Mouse (Mus musculus): Measurements from ENCODE around the gene Ccdc85b.
"Not testable (repeated sequence)": the region's sequence is repeated elsewhere in the genome, so short reads cannot be mapped to it uniquely, and the experiment has no call there.

The Ccdc85b gene

DNA sequence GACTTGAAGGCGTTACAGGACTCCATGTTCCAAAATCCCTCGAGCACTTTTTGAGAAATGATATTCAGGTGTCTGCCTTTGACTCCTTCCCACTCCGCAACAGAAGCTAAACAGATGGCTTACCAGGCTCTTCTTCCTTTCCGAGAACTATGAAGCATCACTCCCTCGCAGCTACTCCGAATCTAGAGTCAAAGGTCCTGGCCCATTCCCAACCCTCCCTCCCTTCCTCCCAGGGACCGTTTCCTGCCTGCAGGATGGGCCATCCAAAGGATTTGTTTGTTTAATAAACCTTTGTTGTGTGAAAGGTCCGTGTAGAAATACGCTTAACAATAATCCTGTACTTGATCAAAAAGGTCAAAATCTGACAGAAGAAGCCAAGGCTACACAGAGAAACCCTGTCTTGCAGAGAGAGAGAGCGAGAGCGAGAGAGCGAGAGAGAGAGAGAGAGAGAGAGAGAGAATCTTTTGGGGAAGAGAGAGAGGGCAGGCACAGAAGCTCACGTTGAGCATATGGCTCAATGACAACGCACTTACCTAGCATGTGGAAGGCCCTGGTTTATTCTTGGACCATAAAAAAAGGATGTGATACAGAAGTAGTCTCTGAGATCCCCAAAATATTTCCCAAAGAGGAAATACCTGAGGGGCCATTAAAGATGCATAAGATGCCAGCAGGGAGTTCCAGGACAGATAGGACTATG, at the start of gene Ccdc85b:
Gene Ccdc85b (minus strand): TSS at position 149 of the 697 bp plus-strand sequence.
- DNase-seq, result no peak

DNA sequence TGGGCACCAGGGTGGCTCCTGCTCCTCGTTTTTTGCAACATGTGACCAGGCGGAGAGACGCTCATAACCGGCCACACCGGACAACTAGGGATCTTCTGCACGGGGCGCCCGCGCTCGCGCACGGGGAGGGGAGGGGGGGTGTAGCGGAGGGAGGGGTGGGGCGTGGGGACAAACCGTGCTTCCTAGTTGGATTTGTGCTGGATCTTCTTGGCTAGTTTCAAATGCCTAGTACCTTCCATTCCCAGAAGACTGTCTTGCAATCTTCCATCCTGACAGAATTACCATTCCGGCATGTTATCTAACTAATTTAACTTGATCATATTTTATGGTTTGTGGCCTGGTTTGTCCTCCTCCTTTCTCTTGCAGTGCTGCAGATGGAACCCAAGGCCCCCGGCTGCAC, 46.0 kb upstream of the Ccdc85b start, which contains the start of gene 1700020D05Rik:
Gene 1700020D05Rik (minus strand): TSS at position 101 of the 400 bp plus-strand sequence.
- DNase-seq, result no peak

DNA sequence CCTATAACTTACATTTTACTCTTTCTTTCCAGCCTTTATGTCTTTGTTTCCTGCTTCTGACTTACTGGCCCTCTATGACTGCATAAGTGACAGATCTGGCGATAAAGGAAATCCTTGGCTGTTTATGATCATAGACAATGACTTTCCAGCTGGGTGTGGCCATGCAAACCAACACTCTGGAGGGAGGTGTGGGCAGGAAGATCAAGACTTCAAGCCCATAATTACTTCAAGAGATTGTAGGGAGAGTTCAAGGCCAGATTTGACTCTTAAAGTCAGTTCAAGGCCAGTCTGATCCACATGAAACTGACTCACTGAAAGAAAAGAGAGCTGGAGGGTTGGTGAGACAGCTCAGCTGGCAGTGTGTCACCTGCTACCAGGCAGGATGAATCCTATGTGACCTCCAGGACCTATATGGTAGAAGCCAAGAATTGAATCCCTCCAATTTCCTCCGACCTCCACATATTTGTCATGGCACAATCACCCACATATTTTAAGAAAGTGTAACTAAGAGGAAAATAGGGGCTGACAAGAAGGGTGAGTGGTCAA, 42.7 kb upstream of the Ccdc85b start:
- no peak for DNase-seq

DNA sequence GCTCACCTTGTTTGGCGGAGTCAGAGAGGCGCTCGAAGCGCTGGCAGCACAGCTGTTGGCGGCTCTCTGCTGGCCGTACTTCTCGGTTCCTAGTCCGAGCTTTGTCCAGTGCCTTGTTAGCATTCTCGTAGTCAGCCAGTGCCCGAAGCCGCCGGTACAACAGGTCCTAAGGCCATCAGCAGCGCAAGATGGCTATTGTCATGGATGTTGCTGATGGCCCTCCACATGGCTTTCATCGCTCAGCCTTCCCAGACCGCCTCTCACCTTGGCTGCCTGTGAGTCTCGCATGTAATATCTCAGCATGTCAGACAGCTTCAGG, 38.3 kb upstream of the Ccdc85b start:
- no peak for DNase-seq

DNA sequence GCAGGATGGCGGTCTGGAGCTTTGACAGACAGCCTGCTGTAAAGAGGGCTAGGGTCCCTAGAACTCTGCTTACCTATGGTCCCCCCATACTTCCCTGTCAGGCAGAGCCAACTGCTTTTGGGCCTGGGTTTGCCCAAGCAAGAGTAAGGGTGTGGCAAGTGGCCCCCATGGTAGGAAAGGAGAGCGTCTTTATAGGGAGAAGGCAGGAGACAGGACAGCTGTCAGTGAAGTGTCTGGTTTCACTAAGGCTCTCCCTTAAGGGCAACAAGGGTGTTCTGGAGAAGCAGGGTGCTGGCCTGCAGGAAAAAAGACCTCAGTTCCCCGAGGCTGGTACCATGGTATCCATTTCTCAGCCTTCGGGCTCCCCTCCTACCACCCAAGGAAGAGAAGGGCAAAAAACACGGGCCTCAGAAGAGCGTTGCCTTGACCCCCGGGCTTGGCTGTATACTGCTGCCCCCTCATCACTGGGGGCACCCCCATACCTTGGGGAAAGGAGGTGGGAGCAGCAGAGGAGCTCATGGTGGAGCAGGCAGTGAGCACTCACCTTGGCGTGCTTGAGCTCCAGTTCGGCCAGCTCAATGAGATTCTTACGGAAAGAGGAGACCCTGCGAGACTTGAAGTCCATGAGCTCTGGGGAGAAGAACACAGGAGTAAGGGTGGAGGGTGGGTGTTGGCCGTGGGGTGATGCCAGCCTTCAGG, 37.8 kb upstream of the Ccdc85b start:
- no peak for DNase-seq

DNA sequence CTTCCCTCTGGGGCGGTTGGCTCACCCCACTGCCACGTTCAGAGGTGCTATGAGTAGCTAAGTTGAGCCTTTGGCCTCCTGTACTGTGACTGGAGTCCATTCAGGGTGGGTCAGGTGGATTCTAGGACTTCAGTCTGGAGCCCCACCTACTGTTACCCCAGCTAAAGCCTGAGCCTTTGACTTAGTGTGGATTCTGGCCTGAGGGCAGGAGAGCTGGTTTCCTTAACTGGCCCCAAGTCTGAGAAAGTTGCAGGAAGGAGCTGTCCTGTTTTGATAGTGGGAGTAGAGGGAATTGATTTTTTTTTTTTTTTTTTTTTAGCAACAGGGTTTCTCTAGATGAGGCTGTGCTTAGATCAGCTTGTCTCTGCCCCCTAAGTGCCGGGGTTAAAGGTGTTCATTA, 36.6 kb upstream of the Ccdc85b start:
- peak; percentile 48 to 68 for DNase-seq

DNA sequence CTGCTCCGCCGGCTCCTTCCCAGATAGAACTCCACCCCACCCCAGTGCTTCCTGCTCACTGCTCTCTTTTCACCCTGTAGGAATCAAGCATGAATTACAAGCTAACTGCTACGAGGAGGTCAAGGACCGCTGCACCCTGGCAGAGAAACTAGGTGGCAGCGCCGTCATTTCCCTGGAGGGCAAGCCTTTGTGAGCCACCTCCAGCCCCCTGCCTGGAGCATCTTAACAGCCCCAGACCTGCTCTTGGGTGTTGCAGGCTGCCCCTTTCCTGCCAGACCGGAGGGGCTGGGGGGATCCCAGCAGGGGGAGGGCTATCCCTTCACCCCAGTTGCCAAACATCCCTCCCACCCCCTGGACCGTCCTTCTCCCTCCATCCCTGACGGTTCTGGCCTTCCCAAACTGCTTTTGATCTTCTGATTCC, 35.6 kb upstream of the Ccdc85b start:
- peak in 1 of 2 experiments; percentile 40 for DNase-seq

DNA sequence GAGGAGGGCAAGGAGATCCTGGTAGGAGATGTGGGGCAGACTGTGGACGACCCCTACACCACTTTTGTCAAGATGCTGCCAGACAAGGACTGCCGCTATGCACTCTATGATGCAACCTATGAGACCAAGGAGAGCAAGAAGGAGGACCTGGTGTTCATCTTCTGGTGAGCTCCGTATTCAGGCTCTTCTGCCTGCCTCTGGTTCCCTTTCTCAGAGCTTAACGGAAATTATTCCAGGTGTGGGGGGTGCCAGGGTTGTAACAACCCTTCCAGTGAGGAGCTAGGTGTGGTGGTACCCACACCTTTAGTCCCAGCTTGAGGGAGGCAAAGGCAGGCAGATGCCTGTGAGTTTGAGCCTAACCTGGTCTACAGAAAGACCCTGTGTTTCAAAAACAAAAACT, 34.9 kb upstream of the Ccdc85b start:
- DNase-seq, result no peak

DNA sequence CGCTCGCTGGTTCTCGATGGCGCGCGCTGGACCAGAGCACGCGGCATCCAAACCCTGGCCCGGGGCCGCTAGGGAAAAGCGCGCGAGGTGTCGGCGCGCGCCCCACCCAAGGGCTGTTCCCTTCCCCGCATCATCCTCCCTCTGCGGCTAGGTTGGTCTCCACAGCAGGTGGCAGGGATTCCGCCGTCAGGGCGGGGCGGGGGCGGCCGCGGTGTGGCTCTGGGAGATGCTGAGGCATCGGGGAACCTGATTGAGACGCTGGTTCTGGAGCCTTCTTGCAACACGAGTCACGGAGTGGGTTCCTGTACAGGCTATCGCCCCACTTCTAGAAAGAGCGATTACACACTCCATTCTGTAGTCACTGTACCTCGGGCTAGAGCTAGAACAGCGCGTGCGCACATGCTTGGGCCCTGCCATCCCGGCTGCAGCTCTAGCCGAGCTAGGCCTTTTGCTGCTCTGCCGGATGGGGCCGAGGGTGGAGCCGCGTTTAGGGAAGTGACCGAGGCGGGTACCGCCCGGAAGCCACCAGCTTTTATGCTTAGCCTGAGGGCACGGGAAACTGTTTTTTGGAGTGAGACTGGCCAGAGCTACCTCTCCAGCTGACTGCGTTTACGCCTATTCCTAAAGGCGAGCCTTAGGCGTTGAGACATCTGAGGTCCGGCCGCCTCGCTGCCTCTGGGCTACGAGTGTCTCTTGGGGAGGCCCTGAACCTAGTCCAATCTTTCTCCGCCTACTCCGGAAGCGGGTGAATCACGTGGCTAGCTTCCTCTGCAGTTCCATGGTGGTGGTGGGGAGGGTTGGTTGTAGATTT, 33.4 kb upstream of the Ccdc85b start:
- DNase-seq, result peak; percentile 86 to 89

DNA sequence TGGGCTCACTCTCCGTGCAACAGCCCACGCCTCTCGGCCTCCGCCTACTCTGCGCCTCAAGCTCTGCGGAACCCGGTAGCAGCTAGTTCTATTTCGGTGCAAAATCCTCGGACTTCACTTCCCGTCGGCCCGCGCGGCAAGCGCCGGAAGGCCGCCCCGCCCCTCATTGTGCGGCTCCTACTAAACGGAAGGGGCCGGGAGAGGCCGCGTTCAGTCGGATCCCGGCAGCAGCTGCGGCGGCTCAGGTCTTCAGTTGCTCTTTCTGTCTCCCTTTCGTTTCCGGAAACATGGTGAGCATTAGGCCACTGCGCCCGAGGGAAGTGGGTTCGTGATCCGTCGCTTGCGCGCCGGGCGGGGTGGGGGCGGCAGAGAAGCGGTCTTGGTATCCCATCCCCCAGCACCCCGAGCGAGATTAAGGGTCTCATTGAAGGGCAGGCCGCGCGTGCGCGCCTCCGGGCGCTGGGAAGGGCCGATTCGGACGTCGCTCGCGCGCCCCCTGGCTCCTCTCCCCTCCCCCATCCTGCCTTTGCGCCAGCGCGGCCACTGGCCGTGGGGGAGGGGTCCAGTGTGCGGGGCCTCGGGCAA, 32.7 kb upstream of the Ccdc85b start, which contains the start of gene Cfl1:
Gene Cfl1 (plus strand): TSS at position 143 of the 585 bp plus-strand sequence.
- DNase-seq, result peak; percentile 95 to 96

DNA sequence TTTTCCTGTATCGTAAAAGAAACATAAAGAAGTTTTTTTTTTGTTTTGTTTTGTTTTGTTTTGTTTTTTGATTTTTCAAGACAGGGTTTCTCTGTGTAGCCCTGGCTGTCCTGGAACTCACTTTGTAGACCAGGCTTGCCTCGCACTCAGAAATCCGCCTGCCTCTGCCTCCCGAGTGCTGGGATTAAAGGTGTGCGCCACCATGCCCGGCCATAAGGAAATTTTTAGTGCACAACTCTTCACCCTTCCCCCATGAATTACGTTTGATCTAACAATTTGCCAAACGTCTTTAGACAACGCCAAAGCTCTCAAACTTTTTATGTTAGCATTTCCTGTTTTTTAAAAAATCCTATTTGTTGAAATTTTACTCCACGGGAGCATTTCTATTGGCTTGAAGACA, 32.0 kb upstream of the Ccdc85b start:
- not testable (repeated sequence) for DNase-seq

DNA sequence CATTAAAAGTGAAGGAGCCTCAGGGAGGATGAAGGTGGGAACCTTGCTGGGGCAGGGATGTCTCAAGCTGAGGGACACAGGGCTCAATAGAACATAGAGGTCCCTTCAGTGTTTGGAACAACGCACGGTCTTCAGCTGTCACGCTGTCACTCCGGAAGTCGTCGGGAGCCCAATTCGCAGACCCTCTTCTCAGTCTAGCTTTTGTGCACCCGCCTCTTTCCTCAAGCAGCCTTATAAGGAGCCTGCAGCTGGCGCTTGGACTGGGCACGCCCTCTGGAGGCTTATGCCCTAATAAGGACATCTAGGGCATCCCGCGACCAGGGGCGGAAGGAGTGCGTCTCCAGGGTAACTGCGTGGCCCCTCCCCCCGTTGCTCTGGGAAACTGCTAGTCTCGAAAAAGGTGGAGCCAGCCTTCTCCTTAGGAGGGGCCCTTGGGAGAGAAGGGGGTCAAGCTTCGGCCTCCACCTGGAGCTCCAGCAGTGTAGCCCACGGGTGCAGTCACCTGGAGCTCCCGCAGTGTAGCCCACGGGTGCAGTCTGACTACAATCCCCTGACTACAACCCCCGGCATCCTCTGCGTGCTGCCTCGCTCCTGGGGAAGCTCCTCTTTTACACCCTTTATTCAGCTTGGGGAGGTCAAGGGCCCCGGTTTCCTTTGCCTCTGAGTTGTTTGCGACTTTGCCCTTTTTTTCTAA, 31.3 kb upstream of the Ccdc85b start:
- DNase-seq, result peak; percentile 98 to 99

DNA sequence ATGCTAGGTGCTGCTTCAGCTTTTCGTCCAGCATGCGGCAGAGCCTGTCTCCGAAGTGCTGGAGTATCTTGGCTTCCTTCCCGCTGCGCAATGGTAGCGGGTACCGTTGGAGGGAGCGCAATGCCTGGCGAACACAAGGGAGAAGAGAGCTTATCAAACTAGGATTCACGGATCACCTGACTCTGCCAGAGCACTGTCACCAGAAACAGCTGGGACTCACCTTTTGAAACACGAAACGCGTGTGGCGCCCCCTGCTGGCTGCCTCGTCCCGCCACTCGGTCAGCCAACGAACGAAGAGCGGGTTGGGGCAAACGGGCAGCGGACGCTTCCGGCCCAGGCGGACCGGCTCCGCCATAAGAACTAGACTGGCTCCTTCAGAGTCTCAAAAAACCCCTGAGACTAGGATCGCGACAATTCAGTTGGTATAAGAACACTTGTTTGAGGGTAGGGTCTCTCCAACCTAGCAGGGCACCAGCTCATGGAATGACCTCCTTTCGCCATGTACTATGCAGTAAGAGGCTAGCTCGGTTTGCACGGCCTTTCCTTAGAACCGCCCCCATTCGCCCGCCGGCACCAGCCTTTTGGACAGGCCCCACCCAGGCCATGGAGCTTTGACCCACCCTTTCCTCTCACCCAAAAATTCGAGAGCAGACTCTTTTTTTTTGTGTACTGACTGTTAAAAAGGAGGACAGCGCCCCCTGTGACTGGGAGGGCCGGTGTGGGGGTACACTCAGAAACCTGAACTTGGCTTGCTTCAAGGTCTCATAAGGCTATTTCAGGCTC, 30.3 kb upstream of the Ccdc85b start, which contains the start of gene Mus81:
Gene Mus81 (minus strand): TSS at position 635 of the 783 bp plus-strand sequence.
- DNase-seq, result peak; percentile 97 to 98

DNA sequence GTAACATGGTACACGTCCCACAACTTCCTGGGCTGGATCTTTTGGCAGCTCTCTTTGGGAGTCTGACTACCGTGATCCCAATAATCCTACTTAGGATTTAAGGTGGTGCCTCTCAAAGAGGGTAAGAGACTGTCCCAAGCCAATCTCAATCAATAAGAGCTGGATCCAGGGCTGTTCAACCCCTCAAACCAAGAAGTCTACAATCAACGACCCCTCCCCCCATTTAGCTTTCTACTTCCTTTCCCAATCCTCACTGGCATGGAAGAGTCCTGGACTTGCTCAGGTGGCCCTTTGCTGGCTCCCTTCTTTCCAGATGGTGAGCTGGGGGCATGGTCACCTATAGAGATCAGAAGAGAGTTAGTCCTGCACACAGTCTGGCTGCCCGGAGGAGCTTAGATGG, 29.1 kb upstream of the Ccdc85b start:
- DNase-seq, result no peak

DNA sequence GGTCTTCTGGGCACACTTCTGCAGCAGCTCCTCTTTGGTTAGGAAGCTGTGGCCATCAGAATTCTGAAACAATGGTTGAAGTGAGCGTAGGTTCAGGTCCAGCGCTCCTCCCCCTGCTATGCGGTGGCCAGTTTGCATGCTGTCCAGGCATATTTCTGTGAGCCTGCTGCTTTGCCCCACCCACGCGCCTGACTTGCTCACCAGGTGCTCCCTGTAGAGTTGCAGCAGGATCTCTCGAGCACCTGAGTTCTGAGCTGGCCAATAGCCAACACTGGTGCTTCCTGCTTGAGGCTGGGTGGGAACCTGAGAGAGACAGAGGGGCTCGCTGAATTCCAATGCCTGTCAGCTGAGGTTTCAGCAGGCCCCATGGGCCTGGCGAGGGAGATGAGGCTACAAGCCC, 28.6 kb upstream of the Ccdc85b start:
- DNase-seq, result no peak

DNA sequence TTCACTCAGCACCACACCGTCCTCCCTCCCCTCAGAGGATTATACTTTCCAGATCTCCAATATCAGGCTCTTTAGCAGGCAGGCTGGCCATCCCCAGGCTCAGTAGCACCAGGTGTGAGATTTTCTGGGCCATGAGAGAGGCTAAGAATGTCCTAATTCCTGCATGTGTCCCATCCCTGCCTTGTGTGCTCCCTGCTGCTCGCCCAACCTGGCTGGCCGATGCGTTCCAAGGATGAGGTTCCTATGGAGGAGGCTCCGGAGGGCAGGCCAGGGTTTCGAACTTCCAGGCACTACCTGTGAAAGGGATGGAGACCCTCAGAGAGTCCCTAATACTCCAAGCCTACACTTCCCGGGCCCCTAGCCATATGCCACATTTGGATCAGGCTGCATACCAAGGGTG, 28.1 kb upstream of the Ccdc85b start:
- no peak for DNase-seq

DNA sequence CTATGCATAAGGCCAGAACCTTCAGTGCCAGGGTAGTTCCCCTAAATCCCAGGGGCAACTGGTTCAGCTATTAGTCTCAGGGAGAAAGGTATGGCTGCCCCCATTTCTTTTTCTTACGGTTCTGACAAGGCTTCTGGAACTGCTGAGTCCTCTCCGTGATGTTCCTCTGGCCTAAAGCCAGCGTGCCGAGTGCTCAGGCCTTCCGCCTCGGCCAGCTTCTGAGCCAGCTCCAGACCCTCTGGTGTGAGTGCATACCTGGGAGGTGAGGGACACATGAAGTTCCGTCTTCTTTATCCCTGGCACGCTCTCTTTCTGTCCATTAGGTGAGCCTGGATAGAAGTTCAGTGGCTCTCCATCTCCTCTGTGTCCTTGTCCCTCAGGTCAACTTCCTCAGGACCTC, 27.7 kb upstream of the Ccdc85b start:
- no peak for DNase-seq

DNA sequence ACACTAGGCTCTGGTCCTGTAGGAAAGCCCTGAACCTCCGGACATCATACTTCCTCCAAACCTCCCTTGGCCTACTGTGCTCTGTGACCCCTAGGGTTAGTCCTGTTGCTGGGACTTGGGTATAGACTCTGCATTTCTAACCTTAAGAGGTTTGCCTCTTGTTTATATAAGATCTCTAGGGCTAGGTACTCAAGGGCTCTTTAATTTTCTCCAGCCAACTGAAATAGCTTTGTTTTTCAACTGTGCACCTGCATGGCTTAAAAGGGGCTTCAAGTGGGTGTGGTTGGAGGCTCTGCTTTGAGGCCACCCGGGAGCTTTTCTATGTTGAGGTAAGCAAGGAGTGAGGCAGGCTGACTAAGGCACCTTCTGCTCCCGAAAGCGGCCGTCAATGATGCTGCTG, 26.8 kb upstream of the Ccdc85b start:
- no peak for DNase-seq

DNA sequence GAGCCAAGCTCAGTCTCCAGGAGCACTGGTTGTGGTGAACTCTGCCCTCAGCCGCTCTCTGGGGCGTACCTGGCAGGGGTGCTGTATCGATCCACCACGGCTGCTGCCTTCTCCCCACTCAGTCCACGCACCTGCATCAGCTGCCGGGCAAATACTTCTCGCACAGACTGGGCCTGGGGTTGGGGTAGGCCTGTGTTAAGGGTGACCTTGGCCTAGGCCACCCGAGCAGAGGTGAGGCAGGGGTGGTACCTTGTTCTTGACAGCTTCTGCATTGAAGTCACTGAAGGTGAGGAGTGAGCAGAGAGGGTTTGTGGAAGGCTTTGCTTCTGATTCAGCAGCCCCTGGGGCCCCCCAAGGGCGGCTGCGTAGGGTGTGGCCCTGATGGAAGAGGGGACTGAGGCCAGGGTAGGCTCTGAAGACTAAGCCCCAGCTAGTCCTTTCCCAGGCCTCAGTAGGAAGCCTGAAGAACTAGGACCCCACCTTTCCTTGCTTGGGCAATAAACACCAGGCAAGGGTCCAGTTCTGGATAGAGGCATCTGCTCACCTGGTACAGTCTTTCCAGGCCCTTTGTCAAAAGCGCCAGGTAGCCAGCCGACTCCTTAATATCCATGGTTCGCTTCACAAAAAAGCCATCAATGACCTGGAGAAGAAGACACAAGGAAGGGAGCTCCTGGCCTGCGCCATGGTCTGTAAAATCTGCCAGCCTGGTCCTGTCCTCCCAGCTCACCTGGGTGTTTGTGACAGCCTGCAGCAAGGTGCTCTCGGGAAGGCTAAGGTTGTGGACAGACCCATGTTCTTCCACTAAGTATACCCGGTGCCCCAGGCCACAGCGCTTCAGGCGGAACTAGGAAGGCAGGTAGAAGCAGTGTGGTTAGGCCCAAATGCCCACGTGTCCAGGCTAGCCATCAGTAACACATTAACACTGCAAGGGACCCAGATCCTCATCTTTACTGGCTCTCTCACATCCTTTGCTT, 26.0 kb upstream of the Ccdc85b start:
- no peak for DNase-seq

DNA sequence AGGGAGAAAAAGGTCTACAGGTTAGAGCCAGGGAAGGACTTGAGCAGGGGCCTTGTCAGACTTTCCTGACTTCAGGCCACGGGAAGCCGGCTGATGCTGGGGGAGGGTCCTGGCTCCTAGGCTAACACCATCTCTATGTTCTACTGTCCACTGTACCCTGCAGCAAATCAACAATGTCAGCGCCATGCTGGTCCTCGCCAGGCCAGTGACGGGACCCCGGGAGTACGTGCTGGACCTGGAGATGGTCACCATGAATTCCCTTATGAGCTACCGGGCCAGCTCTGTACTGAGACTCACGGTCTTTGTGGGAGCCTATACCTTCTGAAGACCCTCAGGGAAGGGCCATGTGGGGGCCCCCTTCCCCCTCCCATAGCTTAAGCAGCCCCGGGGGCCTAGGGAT, 23.7 kb upstream of the Ccdc85b start:
- no peak for DNase-seq

Measured in kidney, adult 8-10 months (tissue).